Mouse (Mus musculus): ENCODE measurements around the gene Spata45.
"Not testable (repeated sequence)": the region's sequence is repeated elsewhere in the genome, so short reads cannot be mapped to it uniquely, and the experiment has no call there.

The Spata45 gene

GRCm38 (mm10) chr1:191036554-191037334 is at the start of gene Spata45:
Gene Spata45, plus strand, starts transcription at chr1:191036639.
- DNase-seq (ENCODE audit: low spot score): no peak

DNA sequence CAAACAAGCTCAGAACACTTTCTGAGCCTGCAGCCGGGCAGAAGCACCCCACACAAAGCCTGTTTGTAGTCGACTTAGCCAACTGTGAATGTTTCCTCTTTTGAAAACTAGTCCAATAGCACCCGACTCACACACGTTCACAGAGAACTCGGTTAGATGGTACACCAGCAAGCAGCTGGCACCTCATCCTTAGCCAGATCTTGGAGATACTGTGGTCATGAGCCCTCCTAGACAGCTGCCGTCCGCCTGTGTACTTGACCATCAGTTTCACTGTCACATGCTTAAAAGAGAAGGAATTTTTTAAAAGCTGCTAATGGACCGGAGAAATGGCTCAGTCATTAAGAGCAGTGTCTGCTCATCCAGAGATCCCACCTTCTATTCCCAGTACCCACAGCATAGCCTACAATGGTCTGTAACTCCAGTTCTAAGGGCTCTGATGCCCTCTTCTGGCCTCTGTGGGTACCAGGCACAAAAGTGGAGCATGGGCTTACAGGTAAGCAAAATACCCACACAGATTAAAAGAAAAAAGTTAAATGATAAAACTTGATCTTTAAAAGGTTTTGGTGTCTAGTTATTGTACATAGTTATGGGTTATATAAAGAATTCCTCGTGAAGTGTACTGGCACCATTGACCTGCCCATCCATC is 46.9 kb upstream of the Spata45 start:
- no peak for DNase-seq (ENCODE audit: low spot score)

GRCm38 (mm10) chr1:190995548-190995947 is 40.9 kb upstream of the Spata45 start:
- peak; percentile 78 for DNase-seq (ENCODE audit: low spot score)

GRCm38 (mm10) chr1:190996346-190996877 is 40.0 kb upstream of the Spata45 start:
- DNase-seq (ENCODE audit: low spot score): peak; percentile 37

DNA sequence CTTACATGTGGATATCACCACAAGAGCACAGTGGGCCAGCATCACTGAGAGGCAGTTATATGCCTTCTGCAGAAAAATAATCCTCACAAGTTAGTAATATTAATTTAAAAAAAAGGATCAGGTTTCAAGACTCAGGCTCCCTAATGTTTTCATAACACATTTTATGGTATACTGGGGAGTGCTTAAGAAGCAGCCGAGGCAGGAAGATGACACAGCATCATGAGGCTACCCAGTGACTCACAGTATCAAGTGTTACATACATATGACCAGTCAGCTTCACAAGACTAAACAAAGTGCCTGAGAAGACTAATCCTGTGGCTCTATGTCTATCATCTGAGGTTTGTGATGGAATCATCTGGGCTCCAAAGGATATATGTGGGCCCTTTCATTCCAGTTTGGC is 38.4 kb upstream of the Spata45 start:
- DNase-seq (ENCODE audit: low spot score): peak; percentile 11

DNA sequence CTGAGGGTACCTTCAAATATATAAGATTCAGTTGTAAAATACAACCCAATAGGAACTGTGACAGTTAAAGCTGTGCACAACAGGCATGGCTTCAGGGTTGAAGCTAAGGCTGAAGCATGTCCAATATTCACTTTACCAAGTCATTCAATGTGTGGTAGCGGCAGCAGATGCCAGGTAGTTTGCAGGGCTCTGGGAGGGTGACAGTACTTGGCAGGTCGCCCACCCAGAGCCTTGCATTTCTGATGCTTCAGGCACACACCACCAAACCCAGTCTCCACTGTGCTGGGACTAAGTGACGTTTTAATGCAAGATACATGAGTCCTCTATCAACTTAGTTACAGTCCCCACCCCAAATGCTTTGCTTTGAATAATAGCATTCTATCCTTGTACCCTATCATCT is 35.8 kb upstream of the Spata45 start:
- DNase-seq (ENCODE audit: low spot score): no peak

- peak; percentile 55 for DNase-seq (ENCODE audit: low spot score)
These were observed 34.2 kb upstream of the Spata45 start for GRCm38 (mm10) chr1:191002201-191002600.

- no peak for DNase-seq (ENCODE audit: low spot score)
These were observed 27.7 kb upstream of the Spata45 start for GRCm38 (mm10) chr1:191008707-191009106.

GRCm38 (mm10) chr1:191014271-191014670 is 22.2 kb upstream of the Spata45 start:
- no peak for DNase-seq (ENCODE audit: low spot score)

DNA sequence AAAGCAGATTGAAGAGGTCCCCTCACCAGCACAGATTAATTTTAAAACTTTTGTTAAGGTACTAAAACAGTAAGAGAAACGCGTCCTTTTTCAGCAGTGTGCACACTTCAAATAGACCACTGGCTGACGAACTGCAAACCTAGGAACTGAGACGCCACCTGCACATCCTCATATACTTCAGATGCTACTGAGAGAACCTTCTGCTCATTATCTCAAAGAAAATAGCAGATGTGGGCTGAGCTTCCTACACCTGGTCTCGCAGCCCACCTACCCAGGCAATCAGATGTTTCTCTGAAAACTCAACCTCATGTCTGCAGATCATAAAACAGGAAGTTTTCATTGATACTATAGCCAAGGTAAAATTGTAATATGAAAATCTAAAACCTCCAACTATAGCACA is 16.6 kb upstream of the Spata45 start:
- no peak for DNase-seq (ENCODE audit: low spot score)

- DNase-seq (ENCODE audit: low spot score): no peak
These were observed 16.1 kb upstream of the Spata45 start for GRCm38 (mm10) chr1:191020217-191020924.

- DNase-seq (ENCODE audit: low spot score): no peak
These were observed 15.4 kb upstream of the Spata45 start for GRCm38 (mm10) chr1:191021016-191021415.

GRCm38 (mm10) chr1:191023140-191023539 is 13.3 kb upstream of the Spata45 start:
- DNase-seq (ENCODE audit: low spot score): no peak

DNA sequence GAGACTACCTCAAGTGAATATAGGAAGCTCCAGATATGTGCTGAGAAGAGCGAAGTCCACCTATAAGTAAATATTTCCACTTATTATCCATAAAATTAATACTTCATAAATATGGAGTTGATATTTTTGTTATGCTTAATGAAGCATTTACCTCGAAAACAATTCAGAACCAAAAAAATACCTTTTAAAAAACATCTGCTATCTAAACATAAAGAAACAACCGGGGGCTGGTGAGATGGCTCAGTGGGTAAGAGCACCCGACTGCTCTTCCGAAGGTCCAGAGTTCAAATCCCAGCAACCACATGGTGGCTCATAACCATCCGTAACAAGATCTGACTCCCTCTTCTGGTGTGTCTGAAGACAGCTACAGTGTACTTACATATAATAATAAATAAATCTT is 12.6 kb upstream of the Spata45 start:
- not testable (repeated sequence) for DNase-seq (ENCODE audit: low spot score)

DNA sequence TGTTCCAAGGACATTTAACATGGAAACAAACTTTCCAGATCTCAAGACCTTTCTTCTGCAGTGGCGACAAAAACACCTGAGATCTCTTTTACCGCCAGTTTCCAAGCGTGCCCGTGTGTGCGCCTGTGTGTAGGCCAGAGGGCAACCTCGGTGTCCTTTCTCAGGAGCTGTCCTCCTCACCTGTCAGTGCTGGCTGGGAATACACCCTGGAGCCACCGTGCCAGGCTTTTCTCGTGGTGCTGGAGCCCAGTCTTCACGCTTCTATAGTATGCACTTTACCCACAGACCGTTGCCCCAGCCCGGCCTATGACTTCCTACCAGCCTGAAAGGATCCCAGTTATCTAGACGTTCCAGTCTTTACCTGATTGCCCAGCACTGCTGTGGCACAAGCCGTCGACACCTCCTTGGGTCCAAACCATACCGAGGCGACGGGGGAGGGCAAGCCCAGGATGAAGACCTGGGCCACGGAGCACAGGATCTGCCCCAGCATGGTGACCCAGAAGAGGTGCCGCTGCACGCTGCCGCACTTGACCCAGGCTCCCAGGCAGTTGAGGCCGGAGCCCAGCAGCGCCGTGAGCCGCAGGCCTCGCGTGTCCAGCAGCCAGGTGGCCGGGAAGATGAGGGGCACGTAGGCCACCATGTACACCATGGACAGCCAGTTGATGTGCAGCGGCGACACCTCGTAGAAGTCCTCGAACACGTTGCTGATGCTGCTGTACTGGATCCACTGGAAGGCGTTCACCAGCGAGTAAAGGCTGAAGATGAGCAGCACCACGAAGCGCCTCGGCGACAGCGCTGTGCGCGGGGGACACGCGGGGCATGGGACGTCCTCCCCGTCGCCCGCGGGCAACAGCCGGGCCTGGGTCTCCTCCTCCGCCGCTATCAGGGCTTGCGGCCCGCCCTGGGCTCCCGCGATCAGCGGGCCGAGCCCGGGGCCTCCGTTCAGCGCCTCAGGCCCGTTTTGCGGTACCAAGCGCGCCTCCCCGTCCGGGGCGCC is 11.1 kb upstream of the Spata45 start:
- DNase-seq (ENCODE audit: low spot score): peak; percentile 49

- peak; percentile 98 for DNase-seq (ENCODE audit: low spot score)
These were observed 10.3 kb upstream of the Spata45 start, which contains the start of gene Flvcr1 for GRCm38 (mm10) chr1:191026021-191026713. Gene Flvcr1, minus strand, starts transcription at chr1:191026158.

DNA sequence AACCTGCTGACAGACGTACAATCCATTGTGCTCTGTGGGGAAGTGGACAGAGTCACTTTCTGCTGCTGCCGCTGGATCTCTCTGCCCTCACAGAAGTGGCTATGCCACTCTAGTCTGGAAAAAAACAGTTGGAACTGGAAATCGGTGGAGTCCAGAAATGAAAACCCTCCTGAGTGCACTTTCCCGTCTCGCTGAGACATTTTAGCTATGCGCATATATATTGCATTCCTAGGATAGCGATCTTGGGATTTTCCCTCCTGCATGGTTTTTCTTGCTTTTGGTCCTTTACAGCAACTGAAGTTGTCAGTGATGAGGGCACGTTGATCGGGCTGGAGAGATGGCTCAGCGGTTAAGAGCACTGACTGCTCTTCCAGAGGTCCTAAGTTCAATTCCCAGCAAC is 6.3 kb upstream of the Spata45 start:
- no peak for DNase-seq (ENCODE audit: low spot score)

- DNase-seq (ENCODE audit: low spot score): not testable (repeated sequence)
These were observed 5.5 kb upstream of the Spata45 start for GRCm38 (mm10) chr1:191030922-191031425.

DNA sequence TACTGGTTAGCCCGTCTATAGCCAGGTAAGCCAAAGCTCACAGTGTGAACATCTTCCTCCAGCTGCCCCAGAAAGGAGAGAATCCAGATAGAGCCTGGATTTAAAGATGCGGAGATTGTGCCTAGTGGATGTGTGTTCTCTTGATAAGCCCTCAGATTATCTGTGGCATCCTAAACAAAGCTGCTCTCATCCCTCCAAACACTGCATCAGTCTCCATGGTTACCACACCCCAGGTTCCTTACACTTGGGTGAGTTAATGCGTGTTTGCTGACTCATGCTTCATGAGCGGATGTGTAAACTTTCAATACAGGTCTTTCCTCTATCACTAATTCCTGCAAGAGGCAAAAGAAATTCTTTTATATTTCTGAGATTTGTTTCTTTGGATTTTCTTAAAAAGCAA is 790 bp upstream of the Spata45 start:
- DNase-seq (ENCODE audit: low spot score): no peak

DNA sequence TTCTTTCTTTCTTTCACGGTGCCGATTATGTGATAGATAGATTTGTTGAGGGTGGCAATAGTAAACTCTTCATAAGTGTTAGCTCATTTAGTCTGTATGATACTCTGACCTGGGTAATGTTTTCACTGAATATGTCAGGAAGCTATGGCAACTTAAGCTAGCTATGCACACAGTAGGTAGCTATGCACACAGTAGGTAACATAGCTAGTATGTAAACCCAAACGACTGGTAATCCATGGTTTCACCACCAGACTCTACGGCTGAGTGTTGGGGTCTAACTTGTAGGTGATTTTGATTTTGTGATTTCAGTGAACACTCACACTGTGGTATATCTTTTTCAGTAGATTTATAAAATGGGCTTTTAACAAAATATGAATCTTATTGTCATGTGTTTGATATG is 1.6 kb downstream of the Spata45 start:
- DNase-seq (ENCODE audit: low spot score): no peak

DNA sequence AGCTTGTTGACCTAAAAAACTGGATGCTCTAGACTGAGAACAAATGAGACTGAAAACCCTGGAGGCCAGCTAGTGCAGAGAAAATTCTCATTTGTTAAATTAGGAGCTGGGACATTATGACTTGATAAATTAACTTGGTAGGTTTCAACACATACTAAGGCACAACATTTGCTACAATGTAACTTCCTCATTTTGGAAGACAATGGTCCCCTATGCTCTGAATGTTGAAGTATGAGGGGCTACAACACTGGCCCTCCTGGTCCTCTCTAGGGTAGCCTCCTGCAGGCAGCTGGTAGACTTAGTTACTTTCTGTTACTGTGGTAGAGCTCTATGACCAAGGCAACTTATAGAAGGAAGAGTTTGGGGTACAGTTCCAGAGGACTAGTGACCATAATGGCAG is 4.9 kb downstream of the Spata45 start:
- no peak for DNase-seq (ENCODE audit: low spot score)

Measured in testis, postnatal 10 days (tissue).